Mouse (Mus musculus): ENCODE measurements around the gene Aff2.

Aff2 gene

GRCm38 (mm10) chrX:69360238-69361054 is at the start of gene Aff2:
Gene Aff2, plus strand, starts transcription at chrX:69360294.
- in situ Hi-C loops (cut with MboI; ENCODE audit: low pct_unique_long_range_greater_than_20kb in 1 of 2, low sequenced_read_pairs in 2 of 2, unreplicated experiment in 1 of 2): no loop called here

- in situ Hi-C loops (cut with MboI; ENCODE audit: low pct_unique_long_range_greater_than_20kb in 1 of 2, low sequenced_read_pairs in 2 of 2, unreplicated experiment in 1 of 2): no loop called here
Observed at GRCm38 (mm10) chrX:69337296-69337695, 22.8 kb upstream of the Aff2 start.

- in situ Hi-C loops (cut with MboI; ENCODE audit: low pct_unique_long_range_greater_than_20kb in 1 of 2, low sequenced_read_pairs in 2 of 2, unreplicated experiment in 1 of 2): no loop called here
Observed at GRCm38 (mm10) chrX:69355621-69356020, 4.5 kb upstream of the Aff2 start.

- in situ Hi-C loops (cut with MboI; ENCODE audit: low pct_unique_long_range_greater_than_20kb in 1 of 2, low sequenced_read_pairs in 2 of 2, unreplicated experiment in 1 of 2): no loop called here
Observed at GRCm38 (mm10) chrX:69359360-69359759, 734 bp upstream of the Aff2 start.

- in situ Hi-C loops (cut with MboI; ENCODE audit: low pct_unique_long_range_greater_than_20kb in 1 of 2, low sequenced_read_pairs in 2 of 2, unreplicated experiment in 1 of 2): no loop called here
Observed at GRCm38 (mm10) chrX:69359885-69360237, 233 bp upstream of the Aff2 start.

GRCm38 (mm10) chrX:69361055-69361558 is 1.0 kb downstream of the Aff2 start:
- in situ Hi-C loops (cut with MboI; ENCODE audit: low pct_unique_long_range_greater_than_20kb in 1 of 2, low sequenced_read_pairs in 2 of 2, unreplicated experiment in 1 of 2): no loop called here

GRCm38 (mm10) chrX:69364198-69364597 is 4.1 kb downstream of the Aff2 start:
- in situ Hi-C loops (cut with MboI; ENCODE audit: low pct_unique_long_range_greater_than_20kb in 1 of 2, low sequenced_read_pairs in 2 of 2, unreplicated experiment in 1 of 2): no loop called here

GRCm38 (mm10) chrX:69373341-69373740 is 13.2 kb downstream of the Aff2 start:
- in situ Hi-C loops (cut with MboI; ENCODE audit: low pct_unique_long_range_greater_than_20kb in 1 of 2, low sequenced_read_pairs in 2 of 2, unreplicated experiment in 1 of 2): no loop called here

GRCm38 (mm10) chrX:69389738-69390137 is 29.6 kb downstream of the Aff2 start:
- in situ Hi-C loops (cut with MboI; ENCODE audit: low pct_unique_long_range_greater_than_20kb in 1 of 2, low sequenced_read_pairs in 2 of 2, unreplicated experiment in 1 of 2): no loop called here

GRCm38 (mm10) chrX:69415043-69415442 is 54.9 kb downstream of the Aff2 start:
- in situ Hi-C loops (cut with MboI; ENCODE audit: low pct_unique_long_range_greater_than_20kb in 1 of 2, low sequenced_read_pairs in 2 of 2, unreplicated experiment in 1 of 2): no loop called here

- in situ Hi-C loops (cut with MboI; ENCODE audit: low pct_unique_long_range_greater_than_20kb in 1 of 2, low sequenced_read_pairs in 2 of 2, unreplicated experiment in 1 of 2): no loop called here
Observed at GRCm38 (mm10) chrX:69438422-69438821, 78.3 kb downstream of the Aff2 start.

GRCm38 (mm10) chrX:69441937-69442336 is 81.8 kb downstream of the Aff2 start:
- in situ Hi-C loops (cut with MboI; ENCODE audit: low pct_unique_long_range_greater_than_20kb in 1 of 2, low sequenced_read_pairs in 2 of 2, unreplicated experiment in 1 of 2): no loop called here

- in situ Hi-C loops (cut with MboI; ENCODE audit: low pct_unique_long_range_greater_than_20kb in 1 of 2, low sequenced_read_pairs in 2 of 2, unreplicated experiment in 1 of 2): no loop called here
Observed at GRCm38 (mm10) chrX:69460896-69461295, 100.8 kb downstream of the Aff2 start.

- in situ Hi-C loops (cut with MboI; ENCODE audit: low pct_unique_long_range_greater_than_20kb in 1 of 2, low sequenced_read_pairs in 2 of 2, unreplicated experiment in 1 of 2): no loop called here
Observed at GRCm38 (mm10) chrX:69502061-69502460, 142.0 kb downstream of the Aff2 start.

- in situ Hi-C loops (cut with MboI; ENCODE audit: low pct_unique_long_range_greater_than_20kb in 1 of 2, low sequenced_read_pairs in 2 of 2, unreplicated experiment in 1 of 2): no loop called here
Observed at GRCm38 (mm10) chrX:69518040-69518575, 158.0 kb downstream of the Aff2 start.

- in situ Hi-C loops (cut with MboI; ENCODE audit: low pct_unique_long_range_greater_than_20kb in 1 of 2, low sequenced_read_pairs in 2 of 2, unreplicated experiment in 1 of 2): no loop called here
Observed at GRCm38 (mm10) chrX:69540811-69541210, 180.7 kb downstream of the Aff2 start.

GRCm38 (mm10) chrX:69579903-69580459 is 219.9 kb downstream of the Aff2 start:
- in situ Hi-C loops (cut with MboI; ENCODE audit: low pct_unique_long_range_greater_than_20kb in 1 of 2, low sequenced_read_pairs in 2 of 2, unreplicated experiment in 1 of 2): no loop called here

GRCm38 (mm10) chrX:69608793-69609192 is 248.7 kb downstream of the Aff2 start:
- in situ Hi-C loops (cut with MboI; ENCODE audit: low pct_unique_long_range_greater_than_20kb in 1 of 2, low sequenced_read_pairs in 2 of 2, unreplicated experiment in 1 of 2): no loop called here

- in situ Hi-C loops (cut with MboI; ENCODE audit: low pct_unique_long_range_greater_than_20kb in 1 of 2, low sequenced_read_pairs in 2 of 2, unreplicated experiment in 1 of 2): no loop called here
Observed at GRCm38 (mm10) chrX:69663038-69663437, 302.9 kb downstream of the Aff2 start.

All from mouse embryonic stem cell (cell line).